Mouse (Mus musculus): ENCODE measurements around the gene Tcf7l2. TPM values are rescaled to one million over a fixed set of nuclear protein-coding genes. Genes with fewer than 3 reads are reported as not detected.

Tcf7l2 gene
- polyA plus RNA-seq, 1 experiment = 10.3 TPM

- H3K4me3 ChIP-seq (ENCODE audit: insufficient read depth, poor library complexity, severe bottlenecking) = no peak overlapping the region
- no peaks in the 10 kb centered on the region for H3K27me3 ChIP-seq (ENCODE audit: control insufficient read depth, insufficient read depth, insufficient read length)
- peaks cover 8% of the 10 kb centered on the region for H3K79me3 ChIP-seq (ENCODE audit: low read depth)
- H3K79me2 ChIP-seq (ENCODE audit: control insufficient read depth, insufficient read depth) = peaks cover 7% of the 10 kb centered on the region
- H3ac ChIP-seq (ENCODE audit: control insufficient read depth, insufficient read length, low read depth) = no peak overlapping the region
- TF ChIP-seq USF1 (IDR thresholded peaks at IDR 0.05; ENCODE audit: low read depth) (no peak), MAX (IDR thresholded peaks at IDR 0.05) (peak; percentile 23)
- no peaks in the 10 kb centered on the region for H3K36me3 ChIP-seq (ENCODE audit: control insufficient read depth, insufficient read depth)
These were observed 134.9 kb downstream of the Tcf7l2 start for GRCm38 (mm10) chr19:55876501-55876900.

GRCm38 (mm10) chr19:55877404-55877915 lies 135.8 kb downstream of the Tcf7l2 start:
- peak; percentile 70 for TF ChIP-seq CTCF (IDR thresholded peaks at IDR 0.05; ENCODE audit: control insufficient read depth, insufficient read depth, insufficient read length)
- no peak for TF ChIP-seq CEBPB (IDR thresholded peaks at IDR 0.05; ENCODE audit: low read depth)
- TF ChIP-seq MYOD1 (IDR thresholded peaks at IDR 0.05; ENCODE audit: control insufficient read depth, insufficient read length, low read depth) = no peak
- TF ChIP-seq MYOG (IDR thresholded peaks at IDR 0.05; ENCODE audit: control insufficient read depth, extremely low read depth, insufficient read length) = no peak
- TF ChIP-seq USF1 (IDR thresholded peaks at IDR 0.05; ENCODE audit: low read depth) = no peak
- TF ChIP-seq MAX (IDR thresholded peaks at IDR 0.05) = no peak
- Histone ChIP-seq H3ac (ENCODE audit: control insufficient read depth, insufficient read length, low read depth) (no peak overlapping the region), H3K79me2 (ENCODE audit: control insufficient read depth, insufficient read depth) (peaks cover 7% of the 10 kb centered on the region), H3K27me3 (ENCODE audit: control insufficient read depth, insufficient read depth, insufficient read length) (no peaks in the 10 kb centered on the region), H3K79me3 (ENCODE audit: low read depth) (peaks cover 8% of the 10 kb centered on the region), H3K36me3 (ENCODE audit: control insufficient read depth, insufficient read depth) (no peaks in the 10 kb centered on the region), H3K4me3 (ENCODE audit: insufficient read depth, poor library complexity, severe bottlenecking) (no peak overlapping the region)

- peaks cover 7% of the 10 kb centered on the region for H3K79me2 ChIP-seq (ENCODE audit: control insufficient read depth, insufficient read depth)
- H3K27me3 ChIP-seq (ENCODE audit: control insufficient read depth, insufficient read depth, insufficient read length) = no peaks in the 10 kb centered on the region
These were observed 139.2 kb downstream of the Tcf7l2 start for GRCm38 (mm10) chr19:55880664-55881359.

DNA sequence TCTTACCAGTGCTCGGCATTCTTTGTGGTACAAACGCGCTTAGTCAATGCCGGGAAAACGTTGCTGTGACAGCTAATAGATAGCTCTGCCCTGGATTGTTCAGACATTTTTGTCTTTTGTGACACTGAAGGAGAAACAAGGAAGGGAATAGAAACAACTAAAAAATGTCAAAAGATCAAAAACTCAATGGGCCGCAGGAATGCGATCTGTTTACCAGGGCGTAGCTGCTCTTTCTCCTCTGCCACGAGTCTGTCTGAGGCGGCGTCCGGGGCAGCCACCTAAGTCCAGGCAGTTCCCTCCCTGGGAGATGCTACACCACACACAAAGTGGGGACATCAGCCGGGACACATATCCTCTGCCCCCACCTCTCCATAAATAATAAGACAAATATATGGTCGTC lies 144.9 kb downstream of the Tcf7l2 start:
- Histone ChIP-seq H3K27me3 (ENCODE audit: control insufficient read depth, insufficient read depth, insufficient read length) (no peaks in the 10 kb centered on the region), H3K36me3 (ENCODE audit: control insufficient read depth, insufficient read depth) (no peaks in the 10 kb centered on the region), H3K79me2 (ENCODE audit: control insufficient read depth, insufficient read depth) (peaks cover 19% of the 10 kb centered on the region), H3K4me3 (ENCODE audit: insufficient read depth, poor library complexity, severe bottlenecking) (no peak overlapping the region), H3K79me3 (ENCODE audit: low read depth) (peaks cover 7% of the 10 kb centered on the region), H3ac (ENCODE audit: control insufficient read depth, insufficient read length, low read depth) (no peak overlapping the region)
- TF ChIP-seq MYOD1 (IDR thresholded peaks at IDR 0.05; ENCODE audit: control insufficient read depth, insufficient read length, low read depth) (no peak), USF1 (IDR thresholded peaks at IDR 0.05; ENCODE audit: low read depth) (no peak), CEBPB (IDR thresholded peaks at IDR 0.05; ENCODE audit: low read depth) (no peak), MAX (IDR thresholded peaks at IDR 0.05) (no peak), CTCF (IDR thresholded peaks at IDR 0.05; ENCODE audit: control insufficient read depth, insufficient read depth, insufficient read length) (no peak), FOSL1 (IDR thresholded peaks at IDR 0.05; ENCODE audit: insufficient read depth, low read length, poor library complexity, severe bottlenecking) (no peak), MYOG (IDR thresholded peaks at IDR 0.05; ENCODE audit: control insufficient read depth, extremely low read depth, insufficient read length) (no peak)

More at GRCm38 (mm10) chr19:55880664-55881359, 139.2 kb downstream of the Tcf7l2 start:
- H3K79me3 ChIP-seq (ENCODE audit: low read depth) = peaks cover 8% of the 10 kb centered on the region
- no peak overlapping the region for H3K4me3 ChIP-seq (ENCODE audit: insufficient read depth, poor library complexity, severe bottlenecking)
- TF ChIP-seq CEBPB (IDR thresholded peaks at IDR 0.05; ENCODE audit: low read depth) (no peak), MYOD1 (IDR thresholded peaks at IDR 0.05; ENCODE audit: control insufficient read depth, insufficient read length, low read depth) (no peak), FOSL1 (IDR thresholded peaks at IDR 0.05; ENCODE audit: insufficient read depth, low read length, poor library complexity, severe bottlenecking) (no peak), CTCF (IDR thresholded peaks at IDR 0.05; ENCODE audit: control insufficient read depth, insufficient read depth, insufficient read length) (no peak), MAX (IDR thresholded peaks at IDR 0.05) (no peak), MYOG (IDR thresholded peaks at IDR 0.05; ENCODE audit: control insufficient read depth, extremely low read depth, insufficient read length) (no peak), USF1 (IDR thresholded peaks at IDR 0.05; ENCODE audit: low read depth) (no peak)
- no peaks in the 10 kb centered on the region for H3K36me3 ChIP-seq (ENCODE audit: control insufficient read depth, insufficient read depth)
- H3ac ChIP-seq (ENCODE audit: control insufficient read depth, insufficient read length, low read depth) = no peak overlapping the region

DNA sequence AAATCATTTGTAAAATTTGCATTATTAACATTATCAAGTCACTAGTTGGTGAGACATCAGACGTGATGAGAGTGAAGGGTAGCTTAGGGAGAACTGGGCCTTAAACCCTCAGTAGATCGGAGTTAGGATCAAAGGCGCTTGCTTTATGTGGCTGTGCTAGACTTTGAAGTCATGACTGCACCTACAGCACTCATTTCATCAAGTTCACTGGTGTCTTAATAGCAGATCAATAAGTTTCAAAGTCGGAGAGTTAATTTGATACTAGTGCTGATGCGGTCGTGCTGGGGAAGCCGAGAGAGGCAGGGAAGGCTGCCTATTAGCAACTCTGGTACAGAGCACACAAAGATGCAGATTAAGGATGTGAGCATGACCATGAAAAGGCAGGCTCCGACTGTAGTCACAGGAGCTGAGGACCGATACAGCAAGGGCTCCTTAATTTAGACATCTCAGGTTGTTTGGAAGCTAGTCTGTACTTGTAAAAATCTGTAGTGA lies 150.1 kb downstream of the Tcf7l2 start:
- TF ChIP-seq MYOD1 (IDR thresholded peaks at IDR 0.05; ENCODE audit: control insufficient read depth, insufficient read length, low read depth) (no peak), MYOG (IDR thresholded peaks at IDR 0.05; ENCODE audit: control insufficient read depth, extremely low read depth, insufficient read length) (no peak), MAX (IDR thresholded peaks at IDR 0.05) (no peak), CEBPB (IDR thresholded peaks at IDR 0.05; ENCODE audit: low read depth) (no peak), USF1 (IDR thresholded peaks at IDR 0.05; ENCODE audit: low read depth) (no peak), FOSL1 (IDR thresholded peaks at IDR 0.05; ENCODE audit: insufficient read depth, low read length, poor library complexity, severe bottlenecking) (no peak), CTCF (IDR thresholded peaks at IDR 0.05; ENCODE audit: control insufficient read depth, insufficient read depth, insufficient read length) (no peak)
- Histone ChIP-seq H3K4me3 (ENCODE audit: insufficient read depth, poor library complexity, severe bottlenecking) (no peak overlapping the region), H3K27me3 (ENCODE audit: control insufficient read depth, insufficient read depth, insufficient read length) (no peaks in the 10 kb centered on the region), H3ac (ENCODE audit: control insufficient read depth, insufficient read length, low read depth) (no peak overlapping the region), H3K36me3 (ENCODE audit: control insufficient read depth, insufficient read depth) (no peaks in the 10 kb centered on the region), H3K79me3 (ENCODE audit: low read depth) (peaks cover 9% of the 10 kb centered on the region), H3K79me2 (ENCODE audit: control insufficient read depth, insufficient read depth) (peaks cover 25% of the 10 kb centered on the region)
